Mouse (Mus musculus) hindbrain, embryonic 13.5 days (tissue): ENCODE data around the gene Ptprz1. TPM values are rescaled to one million over a fixed set of nuclear protein-coding genes. Genes with fewer than 3 reads are reported as not detected.
"Not testable (repeated sequence)": the region's sequence is repeated elsewhere in the genome, so short reads cannot be mapped to it uniquely, and the experiment has no call there.

Source experiments
- ATAC-seq: fragments of 200-750 bp; cut with Nextera tagmentation; 2 replicates; pipeline ENCODE4 v1.8.0; 2017; ENCODE audit warnings: moderate TSS enrichment; ENCODE audit not compliant: low FRiP score
- H3K27ac ChIP-seq: fragments of 300-500 bp; sonication (generic); 2 replicates; pipeline ENCODE4 v1.5.1; 2015; ENCODE audit warnings: inconsistent platforms, mild to moderate bottlenecking, moderate library complexity
- H3K27me3 ChIP-seq: fragments of 300-500 bp; sonication (generic); 2 replicates; pipeline ENCODE4 v1.6.1; 2015; ENCODE audit warnings: mild to moderate bottlenecking, inconsistent platforms
- H3K36me3 ChIP-seq: fragments of 300-500 bp; sonication (generic); 2 replicates; pipeline ENCODE4 v1.6.1; 2015; ENCODE audit warnings: mild to moderate bottlenecking, inconsistent platforms
- H3K4me1 ChIP-seq: fragments of 300-500 bp; sonication (generic); replicated peaks from 2 replicates; pipeline ENCODE4 v1.6.1; 2015; ENCODE audit warnings: inconsistent platforms
- H3K4me2 ChIP-seq: fragments of 300-500 bp; sonication (generic); 2 replicates; pipeline ENCODE4 v1.6.1; 2015; ENCODE audit warnings: inconsistent platforms, mild to moderate bottlenecking, moderate library complexity
- H3K4me3 ChIP-seq: fragments of 300-500 bp; sonication (generic); 2 replicates; pipeline ENCODE4 v1.5.1; 2015; ENCODE audit warnings: mild to moderate bottlenecking, inconsistent platforms
- H3K9ac ChIP-seq: fragments of 300-500 bp; sonication (generic); 2 replicates; pipeline ENCODE4 v1.6.1; 2015; ENCODE audit warnings: mild to moderate bottlenecking, inconsistent platforms
- H3K9me3 ChIP-seq: fragments of 300-500 bp; sonication (generic); 2 replicates; pipeline ENCODE4 v1.6.1; 2016; ENCODE audit warnings: inconsistent platforms
- WGBS: fragments of 180-500 bp; shearing (Covaris S2); methylation state at CpG from one replicate; pipeline ENCODE4 v1.1.7; 2015; 5-methylcytosine and 5-hydroxymethylcytosine counted together
- polyA plus RNA-seq: library from polyadenylated mRNA; unstranded; fragments of >200 nt; fragmentation: Nextera tagmentation; extraction: Ambion mirVana; gene quantifications from 2 replicates; pipeline ENCODE4 v1.2.1, GENCODE M21; 2015

Gene Ptprz1
- polyA plus RNA-seq, 1 experiment from 2014 or later: 48.9 TPM

DNA sequence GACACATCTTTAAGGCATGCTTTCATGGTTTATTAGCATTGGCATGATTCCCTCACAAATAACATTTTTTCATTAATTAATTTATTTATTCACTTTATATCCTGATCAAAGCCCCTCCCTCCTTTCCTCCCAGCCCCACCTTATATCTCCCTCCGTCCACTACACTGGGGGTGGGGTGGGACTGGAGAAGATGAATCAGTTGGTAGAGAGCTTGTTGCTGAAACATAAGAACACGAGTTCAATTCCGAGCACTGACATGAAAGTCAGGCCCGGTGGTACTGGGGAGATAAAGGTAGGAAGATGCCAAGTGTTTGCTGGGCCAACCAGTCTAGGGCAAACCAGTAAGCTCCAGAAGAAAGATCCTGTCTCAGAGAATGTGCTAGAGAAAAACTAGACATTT is 173.5 kb downstream of the Ptprz1 start:
- Histone ChIP-seq H3K9ac (no peak overlapping the region), H3K9me3 (no peaks in the 10 kb centered on the region), H3K4me1 (no peaks in the 10 kb centered on the region), H3K4me2 (no peak overlapping the region), H3K27ac (no peak overlapping the region), H3K27me3 (no peaks in the 10 kb centered on the region), H3K36me3 (peaks cover 41% of the 10 kb centered on the region), H3K4me3 (no peak overlapping the region)
- ATAC-seq: no peak
- 84% methylated on average over 4 of the region's 4 CpGs for WGBS

DNA sequence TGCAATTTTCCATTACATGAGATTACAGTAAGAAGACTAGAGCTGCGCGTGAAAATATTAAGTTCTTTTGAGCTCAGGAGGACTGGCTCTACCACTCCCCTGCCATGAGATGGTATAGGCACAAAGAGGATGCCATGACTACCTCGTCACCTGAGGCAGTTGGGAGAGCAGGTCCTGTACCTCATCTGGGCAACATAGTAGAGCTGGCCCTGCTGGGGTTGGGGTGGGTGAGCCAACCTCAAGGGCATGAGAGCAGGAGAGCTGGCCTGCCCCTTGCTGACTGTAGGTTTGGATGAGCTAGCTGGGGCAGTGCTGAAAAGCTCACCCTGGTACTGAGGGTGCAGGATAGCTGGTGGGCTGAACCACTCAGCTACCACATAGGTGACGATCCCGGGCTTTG is 180.4 kb downstream of the Ptprz1 start:
- H3K9ac ChIP-seq: no peak overlapping the region
- WGBS: 96% methylated on average over 5 of the region's 5 CpGs
- peaks cover 26% of the 10 kb centered on the region for H3K36me3 ChIP-seq
- H3K4me2 ChIP-seq: no peak overlapping the region
- H3K4me1 ChIP-seq: no peaks in the 10 kb centered on the region
- H3K4me3 ChIP-seq: no peak overlapping the region
- no peak for ATAC-seq
- no peak overlapping the region for H3K27ac ChIP-seq
- no peaks in the 10 kb centered on the region for H3K27me3 ChIP-seq
- H3K9me3 ChIP-seq: no peaks in the 10 kb centered on the region

DNA sequence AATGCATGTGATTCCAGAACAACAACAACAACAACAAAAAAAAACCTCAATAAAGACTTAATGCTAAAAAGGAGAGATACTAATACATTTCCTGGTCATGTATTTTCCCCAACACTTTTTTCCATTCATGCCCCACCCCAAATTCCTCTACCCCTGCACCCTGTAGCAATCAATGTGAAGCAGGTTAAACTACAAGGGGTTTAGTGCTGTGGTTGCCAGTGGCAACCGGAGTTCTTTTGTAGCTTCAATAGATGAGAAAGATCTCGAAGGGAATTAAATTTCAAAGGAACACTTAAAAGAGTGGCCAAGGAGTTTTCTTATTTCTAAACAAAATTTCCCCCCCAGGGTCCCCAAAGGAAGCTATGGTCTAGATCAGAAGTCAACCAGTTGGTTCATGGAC is 200.8 kb downstream of the Ptprz1 start:
- H3K27ac ChIP-seq: no peak overlapping the region
- H3K4me3 ChIP-seq: no peak overlapping the region
- H3K9ac ChIP-seq: no peak overlapping the region
- no peaks in the 10 kb centered on the region for H3K27me3 ChIP-seq
- no peaks in the 10 kb centered on the region for H3K36me3 ChIP-seq
- no peaks in the 10 kb centered on the region for H3K4me1 ChIP-seq
- ATAC-seq: no peak
- no peaks in the 10 kb centered on the region for H3K9me3 ChIP-seq
- H3K4me2 ChIP-seq: no peak overlapping the region
- 63% methylated on average over 2 of the region's 2 CpGs for WGBS

DNA sequence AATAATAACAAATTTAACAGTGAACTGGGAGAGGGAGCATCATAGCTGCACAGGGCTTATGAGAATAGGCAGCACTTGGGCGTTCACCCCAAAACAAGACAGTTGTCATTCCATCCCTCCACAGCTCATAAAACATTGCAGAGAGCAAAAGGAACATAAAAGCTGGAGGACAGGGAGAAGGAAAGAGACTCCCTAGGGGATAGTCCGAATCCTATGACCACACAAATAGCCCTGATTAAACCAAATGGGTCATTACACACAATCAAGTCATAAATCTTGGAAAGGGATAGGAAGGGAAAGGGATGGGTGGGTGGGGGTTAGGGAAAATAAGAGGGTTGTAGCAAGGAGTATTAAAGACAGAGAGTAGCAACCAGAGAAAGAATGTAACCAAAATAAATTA is 203.0 kb downstream of the Ptprz1 start:
- no peak overlapping the region for H3K4me3 ChIP-seq
- no peak for ATAC-seq

DNA sequence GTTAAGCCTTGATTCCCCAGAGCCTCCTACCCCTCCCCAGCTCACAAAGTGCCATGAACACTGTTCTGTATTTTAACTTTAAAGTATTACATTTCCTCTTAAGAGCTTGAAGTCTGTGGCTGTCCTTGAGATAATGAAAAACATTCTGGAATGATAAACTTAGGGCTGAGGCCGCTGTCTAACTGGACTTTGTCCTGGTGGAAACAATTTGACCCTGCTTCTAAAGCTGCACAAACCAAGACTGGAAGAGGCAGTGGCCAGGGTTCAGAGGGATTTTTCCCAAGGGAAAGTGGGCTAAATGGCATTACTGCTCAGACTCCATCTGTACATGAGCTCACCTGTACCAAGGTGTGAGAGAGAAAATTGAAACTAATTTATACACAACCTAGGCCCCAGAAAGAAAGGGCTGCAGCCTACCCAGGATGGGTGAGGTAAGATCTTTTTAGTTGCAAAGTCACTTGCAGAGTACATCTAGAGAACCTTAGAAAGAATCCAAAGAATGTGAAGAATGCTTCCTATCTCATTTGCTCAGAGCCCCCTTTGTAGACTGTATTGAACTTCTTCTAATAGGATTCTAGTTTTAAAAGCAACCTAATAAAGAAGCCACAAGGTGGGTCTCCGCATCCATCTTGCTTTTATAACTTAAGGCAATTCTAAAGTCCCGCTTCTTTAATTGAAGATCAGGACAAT is 204.8 kb downstream of the Ptprz1 start:
- ATAC-seq: no peak

More for the DNA sequence above, 203.0 kb downstream of the Ptprz1 start:
- H3K4me2 ChIP-seq: no peak overlapping the region
- 62% methylated on average over 2 of the region's 2 CpGs for WGBS
- no peaks in the 10 kb centered on the region for H3K36me3 ChIP-seq
- no peaks in the 10 kb centered on the region for H3K9me3 ChIP-seq
- H3K4me1 ChIP-seq: no peaks in the 10 kb centered on the region
- H3K27ac ChIP-seq: no peak overlapping the region
- no peaks in the 10 kb centered on the region for H3K27me3 ChIP-seq
- no peak overlapping the region for H3K9ac ChIP-seq

DNA sequence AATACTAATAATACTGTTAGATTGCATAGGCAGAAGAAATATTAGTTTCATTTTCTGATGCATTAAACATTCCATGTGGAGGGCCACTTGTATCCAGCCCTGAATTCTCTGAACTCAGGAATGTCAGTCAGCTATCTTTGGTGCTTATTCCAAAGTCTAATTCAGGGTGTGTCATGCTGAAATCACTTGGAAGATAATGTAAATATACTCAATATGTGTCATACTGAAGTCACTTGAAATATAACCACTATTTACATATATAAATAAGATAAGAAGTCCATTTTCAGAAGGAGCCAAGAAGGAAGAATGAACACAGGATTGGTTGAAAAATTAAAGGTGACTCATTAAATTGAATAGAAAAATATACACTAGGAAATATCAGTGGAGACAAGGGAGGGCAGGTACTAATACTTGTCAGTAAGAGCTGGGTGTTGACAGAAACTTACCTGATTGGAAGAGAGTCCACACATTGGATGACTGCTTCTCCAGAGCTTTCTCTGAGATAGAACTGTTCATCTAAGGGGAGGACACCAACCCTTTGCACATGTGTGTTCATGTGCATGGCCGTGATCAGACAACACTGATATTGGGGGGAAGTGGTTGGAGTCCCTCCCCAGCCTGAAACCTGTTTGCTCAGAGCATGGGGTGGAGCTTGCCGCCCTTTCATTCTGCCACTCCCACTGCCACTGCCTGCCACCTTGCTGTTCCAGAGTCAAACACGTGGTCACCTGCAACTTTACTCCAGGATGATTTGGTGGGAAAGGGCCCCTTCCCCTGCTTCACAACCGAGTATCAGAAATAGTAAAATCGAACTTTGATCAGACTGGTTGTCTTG is 209.5 kb downstream of the Ptprz1 start:
- Histone ChIP-seq H3K4me1 (no peaks in the 10 kb centered on the region), H3K9me3 (peaks cover 4% of the 10 kb centered on the region), H3K36me3 (no peaks in the 10 kb centered on the region), H3K4me3 (no peak overlapping the region), H3K4me2 (no peak overlapping the region), H3K27me3 (no peaks in the 10 kb centered on the region), H3K27ac (no peak overlapping the region), H3K9ac (no peak overlapping the region)
- WGBS: 92% methylated on average over 5 of the region's 5 CpGs
- no peak for ATAC-seq

More for the DNA sequence above, 204.8 kb downstream of the Ptprz1 start:
- no peak overlapping the region for H3K4me3 ChIP-seq
- H3K9ac ChIP-seq: no peak overlapping the region
- no peaks in the 10 kb centered on the region for H3K36me3 ChIP-seq
- H3K27me3 ChIP-seq: no peaks in the 10 kb centered on the region
- H3K27ac ChIP-seq: no peak overlapping the region
- WGBS: 68% methylated on average over 3 of the region's 3 CpGs
- H3K4me1 ChIP-seq: no peaks in the 10 kb centered on the region
- H3K4me2 ChIP-seq: no peak overlapping the region
- no peaks in the 10 kb centered on the region for H3K9me3 ChIP-seq

DNA sequence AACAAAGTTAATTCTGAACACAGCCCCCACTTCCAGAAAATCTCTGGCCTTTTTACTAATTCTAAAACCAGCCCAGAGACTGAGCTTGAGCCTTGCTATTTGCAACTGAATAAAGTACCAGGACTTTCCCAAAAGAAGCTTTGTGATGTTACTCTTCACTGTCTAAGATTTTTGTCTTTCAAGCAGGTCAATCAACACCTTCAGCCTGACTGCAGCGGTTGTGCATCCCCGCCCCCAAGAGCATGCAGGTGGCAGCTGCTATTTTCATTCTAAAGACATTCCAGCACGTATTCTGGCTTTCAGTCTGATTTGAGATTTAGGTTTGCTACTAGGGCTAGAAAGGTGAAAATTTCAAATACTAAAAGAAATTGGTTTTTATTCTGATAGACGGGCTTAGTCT is 214.0 kb downstream of the Ptprz1 start:
- not testable (repeated sequence) for H3K27me3 ChIP-seq, H3K4me3 ChIP-seq, H3K4me2 ChIP-seq, ATAC-seq, H3K36me3 ChIP-seq, H3K27ac ChIP-seq, H3K9ac ChIP-seq, H3K4me1 ChIP-seq, H3K9me3 ChIP-seq
- 73% methylated on average over 4 of the region's 4 CpGs for WGBS

DNA sequence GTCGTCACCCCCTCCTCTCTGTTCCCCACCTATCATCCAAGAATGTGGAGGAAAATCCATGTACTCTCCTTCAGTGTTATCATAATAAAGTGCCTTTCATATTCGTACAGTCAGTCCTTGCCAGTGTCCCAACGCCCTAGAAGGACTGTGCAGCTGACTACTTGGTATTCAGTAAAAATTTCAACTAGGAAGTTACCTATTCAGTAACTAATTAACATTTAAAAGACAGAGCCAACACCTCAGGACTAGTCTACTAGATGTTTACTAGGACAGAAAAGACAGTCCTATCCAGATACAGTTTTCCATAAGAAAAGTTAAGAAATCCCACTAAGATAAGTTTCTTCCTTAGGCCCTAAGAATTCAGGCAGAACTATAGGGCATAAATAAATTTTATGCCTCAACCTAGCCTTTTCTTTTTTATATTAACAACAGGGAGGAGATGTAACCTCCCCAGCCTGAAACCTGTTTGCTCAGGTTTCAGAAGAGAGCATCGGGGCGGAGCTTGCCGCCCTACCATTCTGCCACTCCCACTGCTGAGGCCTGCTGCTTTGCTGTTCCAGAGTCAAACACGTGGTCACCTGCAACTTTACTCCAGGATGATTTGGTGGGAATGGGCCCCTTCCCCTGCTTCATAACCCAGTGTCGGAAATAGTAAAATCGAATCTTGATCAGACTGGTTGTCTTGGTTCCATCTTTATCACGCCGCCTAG is 215.2 kb downstream of the Ptprz1 start:
- ATAC-seq: not testable (repeated sequence)

More for the DNA sequence above, 215.2 kb downstream of the Ptprz1 start:
- 94% methylated on average over 11 of the region's 11 CpGs for WGBS
- not testable (repeated sequence) for H3K4me3 ChIP-seq, H3K9me3 ChIP-seq, H3K9ac ChIP-seq, H3K27me3 ChIP-seq, H3K27ac ChIP-seq, H3K36me3 ChIP-seq, H3K4me2 ChIP-seq, H3K4me1 ChIP-seq
